Mouse (Mus musculus): Measurements from ENCODE around the gene Sipa1l2. TPM values are rescaled to one million over a fixed set of nuclear protein-coding genes. Genes with fewer than 3 reads are reported as not detected.

The Sipa1l2 gene
- polyA plus RNA-seq (2015; fragmentation: Illumina TruSeq; extraction: RNeasy Lipid Tissue Mini Kit (QIAGEN cat#74804); ENCODE audit: insufficient read depth, low read depth, low replicate concordance), result 4.0 TPM

DNA sequence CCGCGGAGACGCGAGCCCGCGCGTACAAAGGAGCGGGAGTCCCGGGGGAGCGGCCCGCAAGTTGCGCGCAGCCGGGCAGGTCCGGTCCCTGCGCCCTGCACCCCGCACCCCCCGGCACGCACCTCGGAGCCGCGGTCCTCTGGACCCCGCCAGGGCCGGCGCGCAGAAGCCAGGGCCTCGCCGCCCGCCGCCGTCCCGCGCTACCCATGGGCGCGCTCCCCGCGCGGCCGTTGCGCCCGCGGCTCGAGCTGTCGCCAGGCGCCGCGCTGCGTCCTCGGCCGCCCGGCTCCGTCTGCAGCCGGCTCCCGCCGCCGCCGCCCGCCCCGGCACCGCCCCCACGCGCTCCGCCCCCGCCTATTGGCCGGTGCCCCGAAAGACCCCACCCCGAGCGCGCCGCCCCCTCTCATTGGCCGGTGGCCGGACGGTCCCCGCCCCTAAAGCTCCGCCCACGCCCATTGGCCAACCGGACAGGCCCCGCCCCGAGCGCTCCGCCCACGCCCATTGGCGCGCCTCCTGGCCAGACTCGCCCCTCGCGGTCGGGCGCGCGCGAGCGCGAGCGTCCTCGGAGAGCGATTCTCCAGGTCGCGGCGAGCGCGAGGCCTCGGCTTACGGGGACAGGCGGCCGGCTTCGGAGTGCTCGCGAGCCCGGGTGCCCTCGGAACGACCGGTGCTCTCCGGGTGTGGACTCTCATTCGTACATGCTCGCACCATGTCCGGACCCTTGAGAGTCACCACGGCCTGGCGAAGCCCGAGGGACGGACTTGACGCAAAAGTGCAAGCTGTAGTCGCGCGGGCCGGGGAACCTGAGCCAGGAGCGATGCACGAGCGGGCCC lies at the start of gene Sipa1l2:
Sipa1l2 (minus strand) TSS at position 276 of the 833 bp plus-strand sequence.

Other genes with a start within 250 kb of the Sipa1l2 start
- gene Map10, start 100.0 kb upstream of the Sipa1l2 start, polyA plus RNA-seq (2015; fragmentation: Illumina TruSeq; extraction: RNeasy Lipid Tissue Mini Kit (QIAGEN cat#74804); ENCODE audit: insufficient read depth, low read depth, low replicate concordance), result 0.44 TPM
- 5.4 TPM for gene Ntpcr, start 160.2 kb upstream of the Sipa1l2 start, polyA plus RNA-seq (2015; fragmentation: Illumina TruSeq; extraction: RNeasy Lipid Tissue Mini Kit (QIAGEN cat#74804); ENCODE audit: insufficient read depth, low read depth, low replicate concordance)